Mouse (Mus musculus) left cerebral cortex, adult 11 months (tissue): Measurements from ENCODE around the gene Lars2.
A peak's percentile ranks its signal among the peaks of the same experiment; 100 is the strongest.
"Not testable (repeated sequence)": the region's sequence is repeated elsewhere in the genome, so short reads cannot be mapped to it uniquely, and the experiment has no call there.

ENCODE experiments used
- DNase-seq: peaks from one replicate; pipeline ENCODE4 v3.0.0; 2022; ENCODE audit warnings: low spot score

Lars2 gene

GRCm38 (mm10) chr9:123366708-123367385, at the start of gene Lars2:
Gene Lars2, plus strand, starts transcription at chr9:123366927.
- peak; percentile 90 for DNase-seq

GRCm38 (mm10) chr9:123326106-123326505, 40.6 kb upstream of the Lars2 start:
- DNase-seq: no peak

- DNase-seq: no peak
Measured at GRCm38 (mm10) chr9:123328336-123328735, 38.4 kb upstream of the Lars2 start.

GRCm38 (mm10) chr9:123329831-123330230, 36.9 kb upstream of the Lars2 start:
- no peak for DNase-seq

- DNase-seq: not testable (repeated sequence)
Measured at GRCm38 (mm10) chr9:123330271-123330670, 36.5 kb upstream of the Lars2 start.

GRCm38 (mm10) chr9:123333479-123333878, 33.2 kb upstream of the Lars2 start:
- no peak for DNase-seq

- DNase-seq: no peak
Measured at GRCm38 (mm10) chr9:123335044-123335670, 31.6 kb upstream of the Lars2 start.

- no peak for DNase-seq
Measured at GRCm38 (mm10) chr9:123339651-123340144, 27.0 kb upstream of the Lars2 start.

- DNase-seq: no peak
Measured at GRCm38 (mm10) chr9:123341256-123341655, 25.5 kb upstream of the Lars2 start.

GRCm38 (mm10) chr9:123343069-123343468, 23.7 kb upstream of the Lars2 start:
- no peak for DNase-seq

GRCm38 (mm10) chr9:123349286-123349685, 17.4 kb upstream of the Lars2 start:
- not testable (repeated sequence) for DNase-seq

- no peak for DNase-seq
Measured at GRCm38 (mm10) chr9:123359981-123360380, 6.7 kb upstream of the Lars2 start.

- no peak for DNase-seq
Measured at GRCm38 (mm10) chr9:123365353-123365752, 1.4 kb upstream of the Lars2 start.

- no peak for DNase-seq
Measured at GRCm38 (mm10) chr9:123365942-123366707, 602 bp upstream of the Lars2 start.

GRCm38 (mm10) chr9:123367636-123368035, 909 bp downstream of the Lars2 start:
- no peak for DNase-seq

GRCm38 (mm10) chr9:123382399-123382798, 15.7 kb downstream of the Lars2 start:
- DNase-seq: no peak

- no peak for DNase-seq
Measured at GRCm38 (mm10) chr9:123384696-123385095, 18.0 kb downstream of the Lars2 start.

GRCm38 (mm10) chr9:123385352-123386198, 18.8 kb downstream of the Lars2 start:
- DNase-seq: no peak

- no peak for DNase-seq
Measured at GRCm38 (mm10) chr9:123386347-123386746, 19.6 kb downstream of the Lars2 start.

- DNase-seq: not testable (repeated sequence)
Measured at GRCm38 (mm10) chr9:123388087-123389007, 21.6 kb downstream of the Lars2 start.
